Mouse (Mus musculus): ENCODE results near the gene Carmil1.

Carmil1 gene

GRCm38 (mm10) chr13:24257809-24258208 lies 22.8 kb downstream of the Carmil1 start:
- DNase-seq = no peak

GRCm38 (mm10) chr13:24253989-24254388 lies 26.6 kb downstream of the Carmil1 start:
- DNase-seq = peak; percentile 97

GRCm38 (mm10) chr13:24253551-24253950 lies 27.0 kb downstream of the Carmil1 start:
- DNase-seq = no peak

GRCm38 (mm10) chr13:24251236-24251635 lies 29.4 kb downstream of the Carmil1 start:
- peak; percentile 85 for DNase-seq

GRCm38 (mm10) chr13:24247928-24248327 lies 32.7 kb downstream of the Carmil1 start:
- peak; percentile 73 for DNase-seq

GRCm38 (mm10) chr13:24247441-24247840 lies 33.2 kb downstream of the Carmil1 start:
- peak; percentile 90 for DNase-seq

GRCm38 (mm10) chr13:24246266-24246665 lies 34.3 kb downstream of the Carmil1 start:
- peak; percentile 83 for DNase-seq

GRCm38 (mm10) chr13:24244613-24245012 lies 36.0 kb downstream of the Carmil1 start:
- DNase-seq = peak; percentile 96

GRCm38 (mm10) chr13:24243964-24244363 lies 36.6 kb downstream of the Carmil1 start:
- peak; percentile 84 for DNase-seq

- peak; percentile 75 for DNase-seq
These were observed 38.0 kb downstream of the Carmil1 start for GRCm38 (mm10) chr13:24242429-24243106.

- DNase-seq = peak; percentile 64
These were observed 39.4 kb downstream of the Carmil1 start for GRCm38 (mm10) chr13:24241201-24241600.

- no peak for DNase-seq
These were observed 40.2 kb downstream of the Carmil1 start for GRCm38 (mm10) chr13:24240430-24240829.

- peak; percentile 70 for DNase-seq
These were observed 42.0 kb downstream of the Carmil1 start for GRCm38 (mm10) chr13:24238456-24239120.

GRCm38 (mm10) chr13:24236736-24237135 lies 43.9 kb downstream of the Carmil1 start:
- DNase-seq = peak; percentile 80

GRCm38 (mm10) chr13:24232750-24233149 lies 47.8 kb downstream of the Carmil1 start:
- peak; percentile 64 for DNase-seq

- peak; percentile 87 for DNase-seq
These were observed 48.7 kb downstream of the Carmil1 start for GRCm38 (mm10) chr13:24231746-24232483.

GRCm38 (mm10) chr13:24231146-24231545 lies 49.4 kb downstream of the Carmil1 start:
- DNase-seq = peak; percentile 88

- peak; percentile 83 for DNase-seq
These were observed 50.0 kb downstream of the Carmil1 start for GRCm38 (mm10) chr13:24230541-24231095.

- peak; percentile 68 for DNase-seq
These were observed 57.0 kb downstream of the Carmil1 start for GRCm38 (mm10) chr13:24223425-24224201.

- DNase-seq = peak; percentile 58
These were observed 60.1 kb downstream of the Carmil1 start for GRCm38 (mm10) chr13:24220441-24220970.

GRCm38 (mm10) chr13:24211229-24211628 lies 69.4 kb downstream of the Carmil1 start:
- DNase-seq = peak; percentile 52

- no peak for DNase-seq
These were observed 74.5 kb downstream of the Carmil1 start for GRCm38 (mm10) chr13:24206097-24206496.
